Mouse (Mus musculus) stomach, embryonic 15.5 days (tissue): Measurements from ENCODE around the gene Usp5. TPM values are rescaled to one million over a fixed set of nuclear protein-coding genes. Genes with fewer than 3 reads are reported as not detected.

Experiments used
- ATAC-seq: fragments of 200-750 bp; cut with Nextera tagmentation; 2 replicates; pipeline ENCODE4 v1.8.0; 2017; ENCODE audit warnings: low read depth, moderate number of reproducible peaks, moderate TSS enrichment; ENCODE audit not compliant: insufficient read depth, low FRiP score
- H3K27ac ChIP-seq: fragments of 300-500 bp; sonication (generic); 2 replicates; pipeline ENCODE4 v1.5.1; 2015; ENCODE audit warnings: mild to moderate bottlenecking, inconsistent platforms
- H3K27me3 ChIP-seq: fragments of 300-500 bp; sonication (generic); replicated peaks from 2 replicates; pipeline ENCODE4 v1.6.1; 2015; ENCODE audit warnings: inconsistent platforms
- H3K36me3 ChIP-seq: fragments of 300-500 bp; sonication (generic); 2 replicates; pipeline ENCODE4 v1.6.1; 2015; ENCODE audit warnings: inconsistent platforms
- H3K4me1 ChIP-seq: fragments of 300-500 bp; sonication (generic); 2 replicates; pipeline ENCODE4 v1.6.1; 2015; ENCODE audit warnings: inconsistent platforms
- H3K4me2 ChIP-seq: fragments of 300-500 bp; sonication (generic); 2 replicates; pipeline ENCODE4 v1.6.1; 2015; ENCODE audit warnings: mild to moderate bottlenecking, inconsistent platforms
- H3K4me3 ChIP-seq: fragments of 300-500 bp; sonication (generic); replicated peaks from 2 replicates; pipeline ENCODE4 v1.5.1; 2015; ENCODE audit warnings: inconsistent platforms
- H3K9ac ChIP-seq: fragments of 300-500 bp; sonication (generic); 2 replicates; pipeline ENCODE4 v1.6.1; 2015; ENCODE audit warnings: inconsistent platforms
- H3K9me3 ChIP-seq: fragments of 300-500 bp; sonication (generic); 2 replicates; pipeline ENCODE4 v1.6.1; 2016; ENCODE audit warnings: inconsistent platforms
- WGBS: fragments of 180-500 bp; shearing (Covaris S2); methylation state at CpG from one replicate; pipeline ENCODE4 v1.1.7; 2015; 5-methylcytosine and 5-hydroxymethylcytosine counted together
- polyA plus RNA-seq: library from polyadenylated mRNA; unstranded; fragments of >200 nt; fragmentation: Nextera tagmentation; extraction: Ambion mirVana; gene quantifications from 2 replicates; pipeline ENCODE4 v1.2.1, GENCODE M21; 2015

Usp5 gene
- polyA plus RNA-seq, 1 experiment from 2014 or later = 116 TPM

- Histone ChIP-seq H3K27me3 (peaks cover 7% of the 10 kb centered on the region; the same call in 1 of the 2 replicates), H3K36me3 (no peaks in the 10 kb centered on the region), H3K4me3 (peak within 1 kb of the TSS; percentile 56), H3K9ac (peak within 1 kb of the TSS; percentile 43), H3K4me1 (peaks cover 18% of the 10 kb centered on the region), H3K4me2 (peak within 1 kb of the TSS; percentile 95), H3K27ac (no peak within 1 kb of the TSS), H3K9me3 (no peaks in the 10 kb centered on the region)
- peak; percentile 67; the same call in 1 of the 2 replicates for ATAC-seq
- WGBS = 1% methylated on average over 52 of the region's 54 CpGs
Measured at GRCm38 (mm10) chr6:124769101-124769765, 60.1 kb downstream of the Usp5 start, which contains the start of gene Eno2. Gene Eno2, minus strand, starts transcription at chr6:124769673.

- peaks cover 18% of the 10 kb centered on the region for H3K4me1 ChIP-seq
- peaks cover 7% of the 10 kb centered on the region; the same call in 1 of the 2 replicates for H3K27me3 ChIP-seq
- H3K27ac ChIP-seq = no peak overlapping the region
- no peaks in the 10 kb centered on the region for H3K9me3 ChIP-seq
- 7% methylated on average over 9 of the region's 9 CpGs for WGBS
- H3K4me3 ChIP-seq = peak overlapping the region; percentile 56
- no peaks in the 10 kb centered on the region for H3K36me3 ChIP-seq
- no peak for ATAC-seq
- peak overlapping the region; percentile 95 for H3K4me2 ChIP-seq
- no peak overlapping the region for H3K9ac ChIP-seq
Measured at GRCm38 (mm10) chr6:124768704-124769044, 60.6 kb downstream of the Usp5 start.

GRCm38 (mm10) chr6:124767920-124768703, 61.2 kb downstream of the Usp5 start:
- Histone ChIP-seq H3K36me3 (no peaks in the 10 kb centered on the region), H3K27me3 (peaks cover 7% of the 10 kb centered on the region; the same call in 1 of the 2 replicates), H3K27ac (no peak overlapping the region), H3K4me1 (peaks cover 18% of the 10 kb centered on the region), H3K9me3 (no peaks in the 10 kb centered on the region), H3K4me3 (peak overlapping the region; percentile 56; the same call in 1 of the 2 replicates), H3K9ac (no peak overlapping the region), H3K4me2 (peak overlapping the region; percentile 95)
- WGBS = 37% methylated on average over 19 of the region's 19 CpGs
- 0 out of 2 replicates have a peak, but pooled peaks have one; percentile 33 for ATAC-seq

GRCm38 (mm10) chr6:124767536-124767919, 61.8 kb downstream of the Usp5 start:
- no peaks in the 10 kb centered on the region for H3K9me3 ChIP-seq
- H3K4me3 ChIP-seq = no peak overlapping the region
- peaks cover 18% of the 10 kb centered on the region for H3K4me1 ChIP-seq
- peaks cover 7% of the 10 kb centered on the region; the same call in 1 of the 2 replicates for H3K27me3 ChIP-seq
- no peak overlapping the region for H3K9ac ChIP-seq
- no peak overlapping the region for H3K4me2 ChIP-seq
- no peak for ATAC-seq
- no peaks in the 10 kb centered on the region for H3K36me3 ChIP-seq
- no peak overlapping the region for H3K27ac ChIP-seq
- 59% methylated on average over 4 of the region's 4 CpGs for WGBS

- no peak overlapping the region for H3K4me3 ChIP-seq
- peaks cover 18% of the 10 kb centered on the region for H3K4me1 ChIP-seq
- H3K9me3 ChIP-seq = no peaks in the 10 kb centered on the region
- no peak for ATAC-seq
- no peaks in the 10 kb centered on the region for H3K36me3 ChIP-seq
- H3K4me2 ChIP-seq = no peak overlapping the region
- H3K27me3 ChIP-seq = peaks cover 7% of the 10 kb centered on the region; the same call in 1 of the 2 replicates
- H3K27ac ChIP-seq = no peak overlapping the region
- H3K9ac ChIP-seq = no peak overlapping the region
- WGBS = 86% methylated on average over 7 of the region's 7 CpGs
Measured at GRCm38 (mm10) chr6:124765951-124766350, 63.3 kb downstream of the Usp5 start.

Other genes with a start within 250 kb of the Usp5 start
- gene C1s2, start 193.4 kb downstream of the Usp5 start, polyA plus RNA-seq = 0.06 and 0.13 TPM in 2 replicates
- gene Lpcat3, start 166.5 kb downstream of the Usp5 start, polyA plus RNA-seq = 79.3 and 85.3 TPM in 2 replicates
- gene Emg1, start 117.3 kb downstream of the Usp5 start, polyA plus RNA-seq = 191 and 202 TPM in 2 replicates
- 355 and 390 TPM in 2 replicates for gene Phb2, start 117.1 kb downstream of the Usp5 start, polyA plus RNA-seq
- 19.0 and 19.8 TPM in 2 replicates for gene Ptpn6, start 90.8 kb downstream of the Usp5 start, polyA plus RNA-seq
- gene Grcc10, start 88.1 kb downstream of the Usp5 start, polyA plus RNA-seq = 331 and 401 TPM in 2 replicates
- gene Gm45234, start 73.5 kb downstream of the Usp5 start, polyA plus RNA-seq = not detected in 2 replicates
- gene Atn1, start 73.0 kb downstream of the Usp5 start, polyA plus RNA-seq = 13.9 and 16.2 TPM in 2 replicates
- 5.3 and 6.9 TPM in 2 replicates for gene Eno2, start 59.8 kb downstream of the Usp5 start, polyA plus RNA-seq
- gene Lrrc23, start 49.8 kb downstream of the Usp5 start, polyA plus RNA-seq = 0.35 and 1.3 TPM in 2 replicates
- 11.7 and 12.7 TPM in 2 replicates for gene Spsb2, start 20.8 kb downstream of the Usp5 start, polyA plus RNA-seq
- gene Tpi1, start 15.2 kb downstream of the Usp5 start, polyA plus RNA-seq = 890 and 914 TPM in 2 replicates
- gene Cdca3, start 63 bp upstream of the Usp5 start, polyA plus RNA-seq = 141 and 159 TPM in 2 replicates
- gene Gnb3, start 10.8 kb upstream of the Usp5 start, polyA plus RNA-seq = 0.97 and 1.1 TPM in 2 replicates
- 28.4 TPM in 2 replicates for gene P3h3, start 28.3 kb upstream of the Usp5 start, polyA plus RNA-seq
- 1.2 and 1.3 TPM in 2 replicates for gene Gpr162, start 34.5 kb upstream of the Usp5 start, polyA plus RNA-seq
- 0.41 and 0.64 TPM in 2 replicates for gene Cd4, start 58.7 kb upstream of the Usp5 start, polyA plus RNA-seq
- gene Lag3, start 82.2 kb upstream of the Usp5 start, polyA plus RNA-seq = 1.5 and 2.4 TPM in 2 replicates
- 322 and 340 TPM in 2 replicates for gene Ptms, start 90.6 kb upstream of the Usp5 start, polyA plus RNA-seq
- gene Mlf2, start 101.9 kb upstream of the Usp5 start, polyA plus RNA-seq = 351 and 362 TPM in 2 replicates
- 128 and 153 TPM in 2 replicates for gene Cops7a, start 136.1 kb upstream of the Usp5 start, polyA plus RNA-seq
- 3.8 and 4.3 TPM in 2 replicates for gene Pianp, start 167.2 kb upstream of the Usp5 start, polyA plus RNA-seq
- gene Zfp384, start 179.7 kb upstream of the Usp5 start, polyA plus RNA-seq = 17.2 and 19.4 TPM in 2 replicates
- gene Ing4, start 210.3 kb upstream of the Usp5 start, polyA plus RNA-seq = 102 and 115 TPM in 2 replicates
- gene Acrbp, start 220.2 kb upstream of the Usp5 start, polyA plus RNA-seq = 9.9 and 11.8 TPM in 2 replicates
- gene Lpar5, start 238.4 kb upstream of the Usp5 start, polyA plus RNA-seq = 4.6 and 5.0 TPM in 2 replicates